Mouse (Mus musculus): ENCODE data around the gene 4930524B15Rik. TPM values are rescaled to one million over a fixed set of nuclear protein-coding genes. Genes with fewer than 3 reads are reported as not detected.

The 4930524B15Rik gene
- polyA plus RNA-seq, 1 experiment, result not detected

DNA sequence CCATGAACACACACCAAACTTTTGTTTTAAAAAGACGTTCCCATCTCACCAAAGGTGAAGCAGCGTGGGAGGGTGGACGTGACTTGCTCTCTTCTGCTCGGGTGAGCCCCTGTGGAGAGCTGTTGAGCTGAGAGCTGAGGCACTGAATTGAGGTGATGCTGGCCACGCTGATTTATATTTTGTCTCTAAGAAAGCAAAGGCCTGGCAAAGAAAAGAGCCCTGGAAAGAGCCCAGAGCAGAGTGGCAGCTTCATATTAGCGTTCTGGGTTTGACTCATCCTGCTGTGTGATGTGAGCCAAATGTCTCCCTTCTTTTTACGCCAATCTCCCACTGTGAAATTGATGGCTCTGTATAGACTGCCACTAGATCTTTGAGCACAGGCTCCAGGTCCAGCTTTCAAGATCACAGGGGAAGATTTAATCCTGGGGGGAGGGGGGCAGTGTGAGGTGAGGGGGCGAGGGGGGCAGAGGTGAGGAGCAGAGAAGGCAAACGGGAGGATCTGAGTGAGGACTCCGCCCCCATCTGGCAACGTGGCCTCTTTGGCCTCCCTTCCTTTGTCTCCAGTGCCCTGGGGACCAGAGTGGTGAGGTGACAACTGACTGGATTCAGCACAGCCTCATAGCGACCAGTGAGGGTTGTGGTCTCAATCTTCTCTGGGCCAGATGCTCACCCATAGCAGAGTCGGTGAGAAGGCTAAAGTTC lies 44.7 kb downstream of the 4930524B15Rik start:
- no peaks in the 10 kb centered on the region for H3K27me3 ChIP-seq (ENCODE audit: control insufficient read depth, insufficient read depth, insufficient read length)
- no peak overlapping the region for H3ac ChIP-seq (ENCODE audit: control insufficient read depth, insufficient read length, low read depth)
- TF ChIP-seq FOSL1 (IDR thresholded peaks at IDR 0.05; ENCODE audit: insufficient read depth, low read length, poor library complexity, severe bottlenecking) (no peak), CEBPB (IDR thresholded peaks at IDR 0.05; ENCODE audit: low read depth) (no peak), MYOG (IDR thresholded peaks at IDR 0.05; ENCODE audit: control insufficient read depth, extremely low read depth, insufficient read length) (no peak), CTCF (IDR thresholded peaks at IDR 0.05; ENCODE audit: control insufficient read depth, insufficient read depth, insufficient read length) (no peak), MYOD1 (IDR thresholded peaks at IDR 0.05; ENCODE audit: control insufficient read depth, insufficient read length, low read depth) (no peak), MAX (IDR thresholded peaks at IDR 0.05) (no peak), USF1 (IDR thresholded peaks at IDR 0.05; ENCODE audit: low read depth) (no peak)
- H3K79me3 ChIP-seq (ENCODE audit: low read depth), result no peaks in the 10 kb centered on the region
- no peak overlapping the region for H3K4me3 ChIP-seq (ENCODE audit: insufficient read depth, poor library complexity, severe bottlenecking)
- no peaks in the 10 kb centered on the region for H3K79me2 ChIP-seq (ENCODE audit: control insufficient read depth, insufficient read depth)
- H3K36me3 ChIP-seq (ENCODE audit: control insufficient read depth, insufficient read depth), result no peaks in the 10 kb centered on the region

DNA sequence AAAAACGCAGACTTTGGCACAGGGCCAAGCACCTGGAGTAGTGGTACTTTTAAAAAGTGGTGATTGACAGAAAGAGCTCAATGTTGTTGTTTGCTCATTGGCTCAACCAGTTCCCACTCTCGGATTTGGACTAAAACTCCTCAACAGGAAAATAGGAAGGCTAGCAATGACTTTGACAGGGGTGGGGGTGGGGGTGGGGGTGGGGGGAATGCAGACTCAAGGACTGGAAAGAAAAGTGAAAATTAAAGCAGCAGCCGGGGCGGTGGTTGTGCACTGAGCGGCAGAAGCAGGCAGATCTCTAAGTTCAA lies 45.2 kb downstream of the 4930524B15Rik start:
- Histone ChIP-seq H3K79me2 (ENCODE audit: control insufficient read depth, insufficient read depth) (no peaks in the 10 kb centered on the region), H3K36me3 (ENCODE audit: control insufficient read depth, insufficient read depth) (no peaks in the 10 kb centered on the region), H3K4me3 (ENCODE audit: insufficient read depth, poor library complexity, severe bottlenecking) (no peak overlapping the region), H3K27me3 (ENCODE audit: control insufficient read depth, insufficient read depth, insufficient read length) (no peaks in the 10 kb centered on the region), H3K79me3 (ENCODE audit: low read depth) (no peaks in the 10 kb centered on the region), H3ac (ENCODE audit: control insufficient read depth, insufficient read length, low read depth) (no peak overlapping the region)
- TF ChIP-seq MYOG (IDR thresholded peaks at IDR 0.05; ENCODE audit: control insufficient read depth, extremely low read depth, insufficient read length), result no peak
- no peak for TF ChIP-seq CTCF (IDR thresholded peaks at IDR 0.05; ENCODE audit: control insufficient read depth, insufficient read depth, insufficient read length)

DNA sequence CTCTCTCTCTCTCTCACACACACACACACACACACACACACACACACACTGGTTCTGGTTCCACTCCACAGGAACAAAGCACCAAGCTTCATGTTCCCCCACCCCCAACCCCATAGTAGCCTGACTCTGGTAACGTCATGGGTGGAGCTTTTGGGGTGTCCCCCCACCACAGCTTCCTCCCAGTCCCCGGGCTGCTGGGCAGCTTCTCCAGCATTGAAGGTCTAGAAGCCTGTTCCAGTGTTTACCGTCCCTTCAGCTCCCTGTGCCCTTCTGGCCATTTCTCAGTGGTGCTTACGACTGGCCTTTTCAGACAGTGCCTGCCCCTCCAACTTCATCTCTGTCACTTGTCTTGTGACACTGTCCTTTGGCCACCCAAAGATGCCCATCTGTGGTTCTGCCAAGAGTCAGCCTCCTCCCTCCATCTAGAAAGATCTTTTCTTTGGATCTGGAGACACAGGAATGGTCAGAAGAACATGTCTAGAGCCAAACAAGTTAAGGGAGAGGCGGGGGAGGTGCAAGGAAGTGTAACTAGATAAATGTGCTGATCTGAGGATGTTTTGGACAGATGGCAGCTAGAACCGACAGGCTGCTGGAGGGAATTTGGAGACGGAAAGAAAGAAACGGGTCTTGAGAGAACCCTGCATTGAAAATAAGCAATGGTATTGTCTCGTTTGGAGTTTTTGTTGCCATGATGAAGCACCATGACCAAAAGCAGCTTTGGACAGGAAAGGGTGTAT lies 46.6 kb downstream of the 4930524B15Rik start:
- Histone ChIP-seq H3ac (ENCODE audit: control insufficient read depth, insufficient read length, low read depth) (no peak overlapping the region), H3K79me3 (ENCODE audit: low read depth) (no peaks in the 10 kb centered on the region), H3K4me3 (ENCODE audit: insufficient read depth, poor library complexity, severe bottlenecking) (no peak overlapping the region), H3K27me3 (ENCODE audit: control insufficient read depth, insufficient read depth, insufficient read length) (no peaks in the 10 kb centered on the region), H3K36me3 (ENCODE audit: control insufficient read depth, insufficient read depth) (no peaks in the 10 kb centered on the region), H3K79me2 (ENCODE audit: control insufficient read depth, insufficient read depth) (no peaks in the 10 kb centered on the region)
- TF ChIP-seq CEBPB (IDR thresholded peaks at IDR 0.05; ENCODE audit: low read depth) (no peak), MYOD1 (IDR thresholded peaks at IDR 0.05; ENCODE audit: control insufficient read depth, insufficient read length, low read depth) (no peak), CTCF (IDR thresholded peaks at IDR 0.05; ENCODE audit: control insufficient read depth, insufficient read depth, insufficient read length) (no peak)

DNA sequence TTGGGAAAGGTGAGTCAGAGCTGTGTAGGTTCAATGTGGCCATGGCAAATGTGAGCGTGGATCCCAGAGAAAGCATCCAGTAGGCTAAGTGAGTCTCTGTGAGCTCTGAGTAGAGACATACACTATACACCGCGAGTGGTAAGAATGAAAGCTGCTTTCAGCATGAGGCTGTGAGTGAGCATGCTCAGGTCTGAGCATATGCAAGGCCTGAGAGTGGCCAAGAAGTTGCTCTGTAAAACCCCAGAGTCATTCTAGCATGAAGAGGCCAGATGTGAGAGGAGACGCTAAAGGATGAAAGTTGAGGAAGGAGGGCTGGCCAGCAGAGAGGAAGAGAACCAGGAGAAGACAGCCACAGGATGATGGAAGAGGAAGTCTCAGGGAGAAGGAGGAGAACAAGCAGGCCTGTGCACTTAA lies 47.6 kb downstream of the 4930524B15Rik start:
- H3K79me2 ChIP-seq (ENCODE audit: control insufficient read depth, insufficient read depth), result no peaks in the 10 kb centered on the region
- no peak overlapping the region for H3K4me3 ChIP-seq (ENCODE audit: insufficient read depth, poor library complexity, severe bottlenecking)
- TF ChIP-seq MYOD1 (IDR thresholded peaks at IDR 0.05; ENCODE audit: control insufficient read depth, insufficient read length, low read depth) (no peak), MYOG (IDR thresholded peaks at IDR 0.05; ENCODE audit: control insufficient read depth, extremely low read depth, insufficient read length) (no peak), CEBPB (IDR thresholded peaks at IDR 0.05; ENCODE audit: low read depth) (no peak), USF1 (IDR thresholded peaks at IDR 0.05; ENCODE audit: low read depth) (no peak), FOSL1 (IDR thresholded peaks at IDR 0.05; ENCODE audit: insufficient read depth, low read length, poor library complexity, severe bottlenecking) (no peak), CTCF (IDR thresholded peaks at IDR 0.05; ENCODE audit: control insufficient read depth, insufficient read depth, insufficient read length) (no peak), MAX (IDR thresholded peaks at IDR 0.05) (no peak)
- no peak overlapping the region for H3ac ChIP-seq (ENCODE audit: control insufficient read depth, insufficient read length, low read depth)
- peaks cover 3% of the 10 kb centered on the region for H3K27me3 ChIP-seq (ENCODE audit: control insufficient read depth, insufficient read depth, insufficient read length)
- H3K36me3 ChIP-seq (ENCODE audit: control insufficient read depth, insufficient read depth), result no peaks in the 10 kb centered on the region
- H3K79me3 ChIP-seq (ENCODE audit: low read depth), result no peaks in the 10 kb centered on the region

DNA sequence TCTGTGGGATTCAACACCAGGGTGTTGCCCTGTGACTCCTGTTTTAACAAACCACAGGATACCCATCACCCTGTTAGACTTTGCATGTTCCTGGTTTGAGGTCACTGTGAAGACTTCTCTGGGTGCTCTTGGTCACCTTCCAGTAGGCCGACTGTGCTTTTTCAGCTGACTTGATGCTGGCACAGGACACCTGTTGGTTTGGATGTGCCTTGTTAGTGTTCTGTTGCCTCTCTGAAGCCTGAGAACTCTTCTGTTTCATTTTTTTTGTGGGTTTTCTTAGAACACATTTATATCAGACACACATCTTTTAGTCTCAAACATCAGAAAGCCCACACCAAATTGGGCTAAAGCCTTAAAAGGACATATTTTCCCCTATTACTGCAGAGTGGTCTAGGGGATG lies 48.2 kb downstream of the 4930524B15Rik start:
- TF ChIP-seq MYOG (IDR thresholded peaks at IDR 0.05; ENCODE audit: control insufficient read depth, extremely low read depth, insufficient read length), result no peak
- TF ChIP-seq FOSL1 (IDR thresholded peaks at IDR 0.05; ENCODE audit: insufficient read depth, low read length, poor library complexity, severe bottlenecking), result no peak
- no peak for TF ChIP-seq CTCF (IDR thresholded peaks at IDR 0.05; ENCODE audit: control insufficient read depth, insufficient read depth, insufficient read length)
- no peak for TF ChIP-seq MYOD1 (IDR thresholded peaks at IDR 0.05; ENCODE audit: control insufficient read depth, insufficient read length, low read depth)
- no peak for TF ChIP-seq CEBPB (IDR thresholded peaks at IDR 0.05; ENCODE audit: low read depth)
- no peak for TF ChIP-seq USF1 (IDR thresholded peaks at IDR 0.05; ENCODE audit: low read depth)
- TF ChIP-seq MAX (IDR thresholded peaks at IDR 0.05), result no peak
- H3K79me2 ChIP-seq (ENCODE audit: control insufficient read depth, insufficient read depth), result no peaks in the 10 kb centered on the region
- no peaks in the 10 kb centered on the region for H3K36me3 ChIP-seq (ENCODE audit: control insufficient read depth, insufficient read depth)
- no peaks in the 10 kb centered on the region for H3K79me3 ChIP-seq (ENCODE audit: low read depth)
- peaks cover 3% of the 10 kb centered on the region for H3K27me3 ChIP-seq (ENCODE audit: control insufficient read depth, insufficient read depth, insufficient read length)
- H3K4me3 ChIP-seq (ENCODE audit: insufficient read depth, poor library complexity, severe bottlenecking), result no peak overlapping the region
- H3ac ChIP-seq (ENCODE audit: control insufficient read depth, insufficient read length, low read depth), result no peak overlapping the region

DNA sequence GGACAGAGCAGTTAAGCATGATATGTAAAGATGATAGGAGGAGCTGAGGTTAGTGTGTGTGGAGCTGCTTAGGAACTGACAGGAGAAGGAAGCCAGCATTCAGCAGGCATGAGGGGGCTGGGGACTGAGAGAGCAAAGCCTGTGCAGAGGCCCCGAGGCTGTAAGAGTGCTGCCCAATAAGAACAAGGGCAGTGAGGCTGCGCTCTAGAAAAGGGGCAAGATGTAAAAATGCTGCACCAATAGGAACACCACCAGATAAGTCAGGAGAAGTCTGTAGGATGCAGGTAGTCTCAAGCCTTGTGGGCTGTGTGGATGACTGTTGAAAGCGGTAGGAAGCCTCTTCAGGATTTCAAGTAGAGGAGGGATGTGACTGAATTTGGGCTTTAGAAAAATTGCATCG lies 52.8 kb downstream of the 4930524B15Rik start:
- no peaks in the 10 kb centered on the region for H3K79me2 ChIP-seq (ENCODE audit: control insufficient read depth, insufficient read depth)
- H3K4me3 ChIP-seq (ENCODE audit: insufficient read depth, poor library complexity, severe bottlenecking), result no peak overlapping the region
- TF ChIP-seq MAX (IDR thresholded peaks at IDR 0.05) (no peak), USF1 (IDR thresholded peaks at IDR 0.05; ENCODE audit: low read depth) (no peak), MYOG (IDR thresholded peaks at IDR 0.05; ENCODE audit: control insufficient read depth, extremely low read depth, insufficient read length) (no peak), CTCF (IDR thresholded peaks at IDR 0.05; ENCODE audit: control insufficient read depth, insufficient read depth, insufficient read length) (no peak), MYOD1 (IDR thresholded peaks at IDR 0.05; ENCODE audit: control insufficient read depth, insufficient read length, low read depth) (no peak), FOSL1 (IDR thresholded peaks at IDR 0.05; ENCODE audit: insufficient read depth, low read length, poor library complexity, severe bottlenecking) (no peak), CEBPB (IDR thresholded peaks at IDR 0.05; ENCODE audit: low read depth) (no peak)
- H3ac ChIP-seq (ENCODE audit: control insufficient read depth, insufficient read length, low read depth), result no peak overlapping the region
- no peaks in the 10 kb centered on the region for H3K36me3 ChIP-seq (ENCODE audit: control insufficient read depth, insufficient read depth)
- H3K79me3 ChIP-seq (ENCODE audit: low read depth), result no peaks in the 10 kb centered on the region
- H3K27me3 ChIP-seq (ENCODE audit: control insufficient read depth, insufficient read depth, insufficient read length), result peaks cover 3% of the 10 kb centered on the region

All from C2C12 (cell line).